Mouse (Mus musculus) forebrain, embryonic 14.5 days (tissue): Measurements from ENCODE around the gene Card10. TPM values are rescaled to one million over a fixed set of nuclear protein-coding genes. Genes with fewer than 3 reads are reported as not detected.
"Not testable (repeated sequence)": the region's sequence is repeated elsewhere in the genome, so short reads cannot be mapped to it uniquely, and the experiment has no call there.

Experiments
- ATAC-seq: fragments of 200-750 bp; cut with Nextera tagmentation; 2 replicates; pipeline ENCODE4 v1.8.0; 2017; ENCODE audit warnings: mild to moderate bottlenecking, moderate library complexity
- DNase-seq: peaks from one replicate; pipeline ENCODE4 v3.0.0-alpha.2; 2015; ENCODE audit warnings: low spot score
- H3K27ac ChIP-seq: fragments of 300-500 bp; sonication (generic); 2 replicates; pipeline ENCODE4 v1.5.1; 2014; ENCODE audit warnings: low read depth, mild to moderate bottlenecking, control low read depth, low read length, moderate library complexity
- H3K27me3 ChIP-seq: fragments of 300-500 bp; sonication (generic); replicated peaks from 2 replicates; pipeline ENCODE4 v1.6.1; 2014; ENCODE audit warnings: low read length, control low read depth, mixed read lengths; ENCODE audit not compliant: control insufficient read depth, insufficient read depth
- H3K36me3 ChIP-seq: fragments of 300-500 bp; sonication (generic); 2 replicates; pipeline ENCODE4 v1.6.1; 2014; ENCODE audit warnings: low read length, control low read depth; ENCODE audit not compliant: control insufficient read depth, insufficient read depth
- H3K4me1 ChIP-seq: fragments of 300-500 bp; sonication (generic); 2 replicates; pipeline ENCODE4 v1.6.1; 2014; ENCODE audit warnings: antibody characterized with exemption, low read length, control low read depth; ENCODE audit not compliant: control insufficient read depth, insufficient read depth
- H3K4me2 ChIP-seq: fragments of 300-500 bp; sonication (generic); 2 replicates; pipeline ENCODE4 v1.6.1; 2014; ENCODE audit warnings: mild to moderate bottlenecking, control low read depth, low read length
- H3K4me3 ChIP-seq: fragments of 300-500 bp; sonication (generic); 2 replicates; pipeline ENCODE4 v1.5.1; 2014; ENCODE audit warnings: low read depth, low read length, control low read depth
- H3K9ac ChIP-seq: fragments of 300-500 bp; sonication (generic); 2 replicates; pipeline ENCODE4 v1.6.1; 2014; ENCODE audit warnings: mild to moderate bottlenecking, low read length, control low read depth, moderate library complexity
- H3K9me3 ChIP-seq: fragments of 300-500 bp; sonication (generic); replicated peaks from 2 replicates; pipeline ENCODE4 v1.6.1; 2016; ENCODE audit warnings: low read length, control low read depth, mixed read lengths; ENCODE audit not compliant: control insufficient read depth
- WGBS: fragments of 180-500 bp; shearing (Covaris S2); extraction: QIAGEN DNeasy Blood & Tissue Kit; methylation state at CpG from one replicate; pipeline ENCODE4 v1.1.7; 2014; 5-methylcytosine and 5-hydroxymethylcytosine counted together
- polyA plus RNA-seq: library from polyadenylated mRNA; unstranded; fragments of >200 nt; fragmentation: Nextera tagmentation; extraction: Ambion mirVana; gene quantifications from 2 replicates; pipeline ENCODE4 v1.2.1, GENCODE M21; 2014

The Card10 gene
- polyA plus RNA-seq: 1.1 and 1.4 TPM in 2 replicates

DNA sequence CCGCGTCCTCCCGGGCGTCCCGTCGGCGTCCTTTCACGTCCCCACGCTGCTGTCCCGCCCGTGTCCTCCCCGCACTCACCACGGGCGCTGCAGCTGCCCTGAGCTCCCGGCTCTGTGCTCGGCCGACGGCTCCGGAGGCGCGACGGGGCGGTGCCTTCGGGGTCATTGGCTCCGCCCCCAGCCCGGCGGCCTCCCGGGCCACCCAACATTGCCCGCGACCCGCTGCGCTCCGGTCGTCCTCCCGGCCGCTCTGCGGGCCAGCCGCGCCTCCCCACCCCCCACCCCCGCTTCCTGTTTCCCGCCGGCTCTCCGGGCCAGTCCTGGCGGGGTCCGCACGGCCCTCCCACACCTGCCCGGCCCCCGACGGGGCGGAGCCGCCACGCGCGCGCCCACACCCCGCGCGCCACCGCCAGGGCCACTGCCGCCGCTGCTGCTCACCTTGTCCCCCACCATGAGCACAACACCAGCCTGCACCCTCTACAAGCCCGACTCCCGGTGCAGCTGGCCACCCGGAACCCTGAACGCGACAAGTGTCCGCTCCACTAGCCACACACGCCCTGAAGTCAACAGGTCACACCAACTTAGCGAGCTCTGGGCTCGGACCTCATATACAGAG, at the start of gene Card10:
Gene Card10, minus strand, starts transcription at position 267 of the 616 bp plus-strand sequence.
- H3K36me3 ChIP-seq: no peaks in the 10 kb centered on the region
- H3K9ac ChIP-seq: peak within 1 kb of the TSS; percentile 61
- DNase-seq: no peak
- peak within 1 kb of the TSS; percentile 44 for H3K4me3 ChIP-seq
- H3K4me2 ChIP-seq: peak within 1 kb of the TSS; percentile 79
- peak; percentile 62 for ATAC-seq
- H3K4me1 ChIP-seq: peaks cover 9% of the 10 kb centered on the region; the same call in 1 of the 2 replicates
- H3K27me3 ChIP-seq: peaks cover 28% of the 10 kb centered on the region
- WGBS: under 1% methylated on average over 70 of the region's 70 CpGs
- 0 out of 2 replicates have a peak within 1 kb of the TSS, but pooled peaks have one; percentile 9 for H3K27ac ChIP-seq
- no peaks in the 10 kb centered on the region for H3K9me3 ChIP-seq

DNA sequence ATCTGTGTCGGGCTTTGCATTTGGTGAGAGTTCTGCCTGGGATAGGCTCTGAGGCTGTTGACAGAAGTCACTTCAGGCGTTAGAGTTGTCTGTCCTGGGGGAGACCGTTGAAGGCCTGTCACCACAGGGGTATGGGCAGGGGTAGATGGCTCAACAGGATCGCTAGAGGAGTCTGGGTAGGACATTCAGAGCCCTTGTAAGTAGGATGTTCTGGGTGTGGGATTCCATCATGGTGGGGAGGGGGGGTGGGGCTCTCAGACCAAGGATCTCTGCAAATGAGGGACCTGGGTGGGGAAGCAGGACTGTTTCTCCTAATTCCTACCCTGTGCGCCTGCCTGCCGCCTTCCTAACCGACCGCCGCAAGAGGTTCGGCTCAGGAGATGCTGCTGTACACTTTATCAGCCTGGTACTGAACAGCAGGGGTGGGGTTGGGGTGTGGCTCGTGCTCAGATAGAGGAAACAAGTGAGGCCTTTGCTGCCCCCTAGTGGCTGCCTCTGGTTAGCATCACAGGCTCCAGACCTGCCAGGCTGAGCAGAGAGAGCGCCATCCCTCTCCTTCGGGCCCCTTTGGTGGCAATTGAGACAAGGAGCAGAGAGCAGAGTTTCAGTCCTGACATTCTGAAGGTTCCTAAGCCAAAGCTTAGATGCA, 48.8 kb upstream of the Card10 start:
- ATAC-seq: peak; percentile 94
- no peak overlapping the region for H3K4me2 ChIP-seq
- DNase-seq: peak; percentile 92
- no peaks in the 10 kb centered on the region for H3K36me3 ChIP-seq
- WGBS: 19% methylated on average over 13 of the region's 13 CpGs
- no peaks in the 10 kb centered on the region for H3K9me3 ChIP-seq
- no peaks in the 10 kb centered on the region for H3K4me1 ChIP-seq
- no peak overlapping the region for H3K27ac ChIP-seq
- no peak overlapping the region for H3K9ac ChIP-seq
- no peak overlapping the region for H3K4me3 ChIP-seq
- H3K27me3 ChIP-seq: no peaks in the 10 kb centered on the region

DNA sequence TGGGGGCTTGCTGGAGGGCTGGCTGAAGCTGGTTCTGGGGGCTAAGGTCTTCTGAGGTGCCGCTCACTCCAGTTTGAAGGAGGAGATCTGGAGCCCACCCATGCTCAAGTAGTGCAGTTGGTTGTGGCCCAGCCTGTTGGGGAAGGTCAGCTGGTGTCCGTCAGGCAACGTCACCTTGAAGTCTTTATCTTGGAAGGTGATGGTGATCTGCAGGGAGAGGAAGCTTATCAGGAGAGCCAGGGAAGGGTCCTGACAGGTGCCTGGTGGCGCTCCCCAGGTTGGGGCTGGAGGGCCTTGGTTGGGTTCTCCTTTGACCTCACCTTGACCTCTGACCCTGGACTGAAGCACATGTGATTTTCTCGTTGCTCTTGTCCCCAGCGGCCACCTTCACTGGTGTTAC, 48.1 kb upstream of the Card10 start:
- H3K9me3 ChIP-seq: no peaks in the 10 kb centered on the region
- no peaks in the 10 kb centered on the region for H3K4me1 ChIP-seq
- 81% methylated on average over 6 of the region's 6 CpGs for WGBS
- DNase-seq (no peak), ATAC-seq (no peak)
- H3K36me3 ChIP-seq: no peaks in the 10 kb centered on the region
- H3K4me3 ChIP-seq: no peak overlapping the region
- no peak overlapping the region for H3K27ac ChIP-seq
- no peak overlapping the region for H3K4me2 ChIP-seq
- H3K27me3 ChIP-seq: no peaks in the 10 kb centered on the region
- no peak overlapping the region for H3K9ac ChIP-seq

DNA sequence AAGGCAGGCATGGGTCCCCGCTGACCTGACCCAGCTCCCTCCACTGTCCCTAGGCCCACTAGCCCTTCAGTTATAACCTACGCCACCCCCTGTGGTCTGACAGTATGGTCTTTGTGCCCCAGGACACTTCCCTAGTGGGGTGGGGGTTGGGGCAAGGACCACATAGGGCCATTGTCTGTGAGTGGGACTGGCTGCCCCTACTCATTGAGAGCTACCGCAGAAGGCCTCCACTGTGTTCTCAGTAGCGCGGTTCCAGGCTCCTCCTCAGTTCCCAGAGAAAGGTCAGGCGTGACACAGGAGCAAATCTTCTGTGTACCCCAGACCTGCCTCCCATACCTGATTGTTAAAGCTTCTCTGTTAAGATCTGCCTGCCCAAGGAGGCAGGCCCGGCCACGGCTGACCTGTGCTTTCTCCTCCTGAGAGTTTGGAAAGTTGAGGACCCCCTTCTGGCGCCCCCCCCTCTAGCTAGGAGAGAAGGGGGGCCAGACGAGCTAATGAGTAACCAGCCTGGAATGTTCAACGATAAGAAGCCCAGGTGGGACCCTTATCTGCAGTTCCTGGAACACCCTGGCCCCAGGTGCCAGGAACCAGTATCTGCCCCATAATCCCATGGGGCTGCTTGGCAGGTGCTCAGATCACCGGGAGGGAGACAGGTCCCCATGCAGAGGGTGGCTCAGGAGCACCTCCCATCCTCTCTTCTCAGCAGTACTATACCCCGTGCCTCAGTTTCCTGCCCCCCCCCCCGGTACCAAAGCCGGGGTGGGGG, 47.4 kb upstream of the Card10 start:
- DNase-seq (no peak), ATAC-seq (no peak)
- 75% methylated on average over 14 of the region's 15 CpGs for WGBS
- no peaks in the 10 kb centered on the region for H3K4me1 ChIP-seq
- no peak overlapping the region for H3K27ac ChIP-seq
- H3K4me3 ChIP-seq: no peak overlapping the region
- H3K36me3 ChIP-seq: no peaks in the 10 kb centered on the region
- H3K27me3 ChIP-seq: no peaks in the 10 kb centered on the region; the same call in 1 of the 2 replicates
- H3K4me2 ChIP-seq: no peak overlapping the region
- H3K9me3 ChIP-seq: no peaks in the 10 kb centered on the region
- no peak overlapping the region for H3K9ac ChIP-seq

DNA sequence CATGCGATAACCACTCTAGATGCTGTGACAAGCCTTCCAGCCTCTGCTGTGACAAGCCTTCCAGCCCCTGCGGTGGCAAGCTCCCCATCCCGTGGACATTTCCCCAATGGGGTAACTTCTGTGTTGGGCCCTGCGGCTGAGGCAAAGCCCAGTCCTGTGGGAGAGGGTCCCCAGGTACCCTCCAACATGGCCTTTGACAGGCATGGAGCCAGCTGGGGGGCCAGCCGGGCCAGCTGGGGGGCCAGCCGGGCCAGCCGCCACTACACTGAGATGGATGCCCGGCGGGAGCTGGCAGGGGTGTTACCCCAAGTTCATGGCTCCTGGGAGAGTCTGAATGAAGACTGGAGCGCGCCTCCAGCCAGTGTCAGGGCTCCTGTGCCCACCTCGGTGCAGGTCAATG, 46.6 kb upstream of the Card10 start:
- Histone ChIP-seq H3K9me3 (no peaks in the 10 kb centered on the region), H3K27ac (no peak overlapping the region), H3K9ac (no peak overlapping the region; the same call in 1 of the 2 replicates), H3K27me3 (peaks cover 4% of the 10 kb centered on the region), H3K36me3 (no peaks in the 10 kb centered on the region), H3K4me3 (no peak overlapping the region), H3K4me1 (no peaks in the 10 kb centered on the region), H3K4me2 (no peak overlapping the region)
- ATAC-seq: no peak
- WGBS: 89% methylated on average over 12 of the region's 12 CpGs
- DNase-seq: no peak

DNA sequence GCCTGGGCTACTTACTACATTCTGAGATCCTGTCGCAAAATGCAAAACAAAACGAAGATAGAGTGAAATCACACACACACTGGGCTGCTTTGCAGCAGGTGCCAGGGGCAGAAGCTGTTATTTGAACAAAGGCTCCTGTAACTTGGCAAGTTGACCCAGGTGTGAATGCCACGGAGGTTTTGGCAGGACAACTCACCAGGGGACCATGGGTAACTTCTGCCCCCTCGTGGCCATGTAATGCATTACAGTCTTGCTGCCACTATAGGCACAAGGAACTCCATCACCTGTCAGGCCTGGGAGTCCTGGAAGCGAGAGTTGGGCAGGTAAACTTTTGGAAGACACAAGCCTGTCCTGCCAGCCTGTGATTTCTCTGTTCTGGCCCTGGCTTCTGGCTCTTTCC, 45.6 kb upstream of the Card10 start:
- Histone ChIP-seq H3K27me3 (peaks cover 15% of the 10 kb centered on the region), H3K4me1 (no peaks in the 10 kb centered on the region)
- WGBS: 27% methylated on average over 5 of the region's 5 CpGs

DNA sequence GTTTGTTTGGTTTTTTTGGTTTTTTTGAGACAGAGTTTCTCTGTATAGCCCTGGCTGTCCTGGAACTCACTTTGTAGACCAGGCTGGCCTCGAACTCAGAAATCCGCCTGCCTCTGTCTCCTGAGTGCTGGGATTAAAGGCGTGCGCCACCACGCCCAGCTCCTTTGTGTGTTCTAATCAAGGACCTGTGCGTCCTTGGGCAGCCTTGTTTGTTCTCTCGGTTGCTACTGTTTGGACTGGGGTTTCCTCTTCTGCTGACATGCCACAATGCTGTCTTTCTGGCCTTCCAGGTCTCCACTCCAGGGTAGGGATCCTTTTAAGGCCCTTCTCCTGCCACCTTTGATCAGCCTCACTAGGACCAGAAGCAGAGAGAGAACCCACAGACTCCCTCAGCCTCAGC, 44.0 kb upstream of the Card10 start:
- not testable (repeated sequence) for H3K4me1 ChIP-seq, DNase-seq, H3K36me3 ChIP-seq, H3K4me2 ChIP-seq, H3K27ac ChIP-seq, H3K9ac ChIP-seq, H3K4me3 ChIP-seq, ATAC-seq, H3K9me3 ChIP-seq
- 88% methylated on average over 7 of the region's 7 CpGs for WGBS
- peaks cover 25% of the 10 kb centered on the region for H3K27me3 ChIP-seq

More for the DNA sequence above, 45.6 kb upstream of the Card10 start:
- no peaks in the 10 kb centered on the region for H3K36me3 ChIP-seq
- no peak overlapping the region for H3K4me3 ChIP-seq
- DNase-seq (peak; percentile 78), ATAC-seq (no peak)
- no peak overlapping the region for H3K27ac ChIP-seq
- no peak overlapping the region for H3K9ac ChIP-seq
- no peaks in the 10 kb centered on the region for H3K9me3 ChIP-seq
- no peak overlapping the region for H3K4me2 ChIP-seq

DNA sequence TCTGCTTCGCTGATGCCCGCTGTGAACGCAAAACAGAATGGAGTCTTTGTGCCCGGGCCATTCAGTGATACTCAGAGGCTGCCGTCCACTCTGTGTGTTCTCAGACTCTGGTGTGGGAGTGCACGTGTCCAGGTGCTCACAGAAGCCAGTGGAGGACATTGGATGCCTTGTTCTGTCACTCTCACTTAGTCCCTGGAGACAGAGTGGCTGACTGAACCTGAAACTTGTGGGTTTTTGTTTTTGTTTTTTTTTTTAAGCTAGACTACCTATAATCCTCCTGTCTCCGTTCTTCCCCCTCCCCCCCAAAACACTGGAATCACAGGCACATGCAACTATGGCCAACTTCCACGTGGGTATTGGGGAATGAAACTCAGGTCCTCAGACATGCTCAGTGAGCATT, 43.5 kb upstream of the Card10 start:
- Histone ChIP-seq H3K36me3 (no peaks in the 10 kb centered on the region), H3K27me3 (peaks cover 26% of the 10 kb centered on the region)
- ATAC-seq: no peak

More for the DNA sequence above, 43.5 kb upstream of the Card10 start:
- 70% methylated on average over 8 of the region's 8 CpGs for WGBS
- H3K9me3 ChIP-seq: no peaks in the 10 kb centered on the region
- no peak overlapping the region for H3K9ac ChIP-seq
- H3K4me1 ChIP-seq: peaks cover 10% of the 10 kb centered on the region; the same call in 1 of the 2 replicates
- DNase-seq: no peak
- no peak overlapping the region for H3K4me2 ChIP-seq
- no peak overlapping the region for H3K27ac ChIP-seq
- no peak overlapping the region for H3K4me3 ChIP-seq
